Mouse (Mus musculus) stomach, embryonic 15.5 days (tissue): ENCODE data around the gene Eif3d. TPM values are rescaled to one million over a fixed set of nuclear protein-coding genes. Genes with fewer than 3 reads are reported as not detected.
"Not testable (repeated sequence)": the region's sequence is repeated elsewhere in the genome, so short reads cannot be mapped to it uniquely, and the experiment has no call there.

Source experiments
- ATAC-seq: fragments of 200-750 bp; cut with Nextera tagmentation; 2 replicates; pipeline ENCODE4 v1.8.0; 2017; ENCODE audit warnings: low read depth, moderate number of reproducible peaks, moderate TSS enrichment; ENCODE audit not compliant: insufficient read depth, low FRiP score
- H3K27ac ChIP-seq: fragments of 300-500 bp; sonication (generic); 2 replicates; pipeline ENCODE4 v1.5.1; 2015; ENCODE audit warnings: mild to moderate bottlenecking, inconsistent platforms
- H3K27me3 ChIP-seq: fragments of 300-500 bp; sonication (generic); replicated peaks from 2 replicates; pipeline ENCODE4 v1.6.1; 2015; ENCODE audit warnings: inconsistent platforms
- H3K36me3 ChIP-seq: fragments of 300-500 bp; sonication (generic); 2 replicates; pipeline ENCODE4 v1.6.1; 2015; ENCODE audit warnings: inconsistent platforms
- H3K4me1 ChIP-seq: fragments of 300-500 bp; sonication (generic); 2 replicates; pipeline ENCODE4 v1.6.1; 2015; ENCODE audit warnings: inconsistent platforms
- H3K4me2 ChIP-seq: fragments of 300-500 bp; sonication (generic); 2 replicates; pipeline ENCODE4 v1.6.1; 2015; ENCODE audit warnings: mild to moderate bottlenecking, inconsistent platforms
- H3K4me3 ChIP-seq: fragments of 300-500 bp; sonication (generic); replicated peaks from 2 replicates; pipeline ENCODE4 v1.5.1; 2015; ENCODE audit warnings: inconsistent platforms
- H3K9ac ChIP-seq: fragments of 300-500 bp; sonication (generic); 2 replicates; pipeline ENCODE4 v1.6.1; 2015; ENCODE audit warnings: inconsistent platforms
- H3K9me3 ChIP-seq: fragments of 300-500 bp; sonication (generic); 2 replicates; pipeline ENCODE4 v1.6.1; 2016; ENCODE audit warnings: inconsistent platforms
- WGBS: fragments of 180-500 bp; shearing (Covaris S2); methylation state at CpG from one replicate; pipeline ENCODE4 v1.1.7; 2015; 5-methylcytosine and 5-hydroxymethylcytosine counted together
- polyA plus RNA-seq: library from polyadenylated mRNA; unstranded; fragments of >200 nt; fragmentation: Nextera tagmentation; extraction: Ambion mirVana; gene quantifications from 2 replicates; pipeline ENCODE4 v1.2.1, GENCODE M21; 2015

Gene Eif3d
- 193 and 199 TPM in 2 replicates for polyA plus RNA-seq

DNA sequence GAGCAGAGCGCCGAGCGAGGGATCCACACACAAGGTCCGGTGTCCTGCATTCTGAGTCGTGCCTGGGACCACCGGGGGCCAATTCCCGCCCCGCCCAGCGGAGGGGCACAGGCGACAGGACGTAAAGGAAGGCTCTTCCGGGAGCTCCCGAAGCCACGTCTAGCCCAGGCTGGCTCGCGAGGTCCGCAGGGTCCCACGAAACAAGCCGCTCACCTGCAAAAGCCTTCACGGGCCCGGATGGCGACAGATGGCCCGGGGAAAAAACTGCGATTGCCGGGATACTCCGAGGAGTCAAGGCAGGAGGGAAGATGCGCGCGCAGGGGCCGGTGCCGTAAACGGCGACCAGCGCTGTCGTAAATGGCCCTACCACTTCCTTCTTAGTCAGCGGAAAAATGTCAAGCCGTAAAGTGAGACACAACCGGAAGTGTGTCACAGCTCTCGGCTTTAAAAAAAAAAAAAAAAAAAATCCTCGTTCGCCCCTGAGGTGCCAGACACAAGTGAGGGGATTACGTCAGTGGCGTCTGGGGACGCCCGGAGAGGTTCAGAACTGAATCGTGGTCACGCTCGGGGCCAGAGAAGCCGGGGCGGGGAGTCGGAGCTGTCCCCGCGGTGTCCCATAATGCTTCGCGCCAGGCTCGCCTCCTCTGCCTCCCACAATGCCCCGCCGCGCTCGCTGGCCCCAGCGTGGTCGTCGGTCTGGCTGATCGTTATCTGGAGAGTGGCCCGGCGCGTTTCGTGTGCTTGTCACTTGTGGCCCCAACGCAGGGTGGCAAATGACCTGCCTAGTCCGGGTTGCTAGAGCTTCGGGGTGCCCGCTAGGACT lies at the start of gene Eif3d:
TSS of gene Eif3d (minus strand) at position 344 of the 823 bp plus-strand sequence.
- WGBS = under 1% methylated on average over 72 of the region's 72 CpGs
- peaks cover 8% of the 10 kb centered on the region for H3K4me1 ChIP-seq
- ATAC-seq = peak; percentile 77

DNA sequence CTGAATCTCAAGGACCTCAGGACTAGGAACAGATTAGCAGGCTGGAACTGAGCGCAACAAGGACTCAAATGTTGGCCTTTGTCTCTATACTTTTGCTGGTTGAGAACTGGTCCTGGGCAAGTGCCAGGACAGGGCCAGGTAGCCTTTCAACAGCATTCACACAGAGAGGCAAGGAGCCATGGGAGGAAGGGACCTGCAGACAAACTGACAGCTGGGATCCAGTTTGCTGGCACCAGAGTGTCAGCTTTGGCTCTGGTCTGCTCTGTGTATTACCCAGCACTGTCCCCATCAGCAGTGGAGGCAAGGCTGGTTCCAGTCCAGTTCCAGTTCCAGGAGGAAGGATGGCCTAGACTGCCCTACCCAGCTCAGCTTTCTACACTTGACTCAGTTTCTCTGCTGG lies 43.4 kb upstream of the Eif3d start:
- H3K9me3 ChIP-seq = no peaks in the 10 kb centered on the region
- no peaks in the 10 kb centered on the region for H3K27me3 ChIP-seq
- H3K27ac ChIP-seq = no peak overlapping the region
- 92% methylated on average over 1 of the region's 1 CpGs for WGBS
- H3K4me1 ChIP-seq = no peaks in the 10 kb centered on the region
- ATAC-seq = no peak
- no peak overlapping the region for H3K4me2 ChIP-seq
- H3K36me3 ChIP-seq = no peaks in the 10 kb centered on the region
- no peak overlapping the region for H3K4me3 ChIP-seq
- H3K9ac ChIP-seq = no peak overlapping the region

More for the DNA sequence above, at the start of gene Eif3d:
- peak within 1 kb of the TSS; percentile 79 for H3K4me2 ChIP-seq
- peak within 1 kb of the TSS; percentile 93 for H3K9ac ChIP-seq
- H3K4me3 ChIP-seq = peak within 1 kb of the TSS; percentile 77
- H3K9me3 ChIP-seq = no peaks in the 10 kb centered on the region
- H3K27ac ChIP-seq = peak within 1 kb of the TSS; percentile 99
- H3K27me3 ChIP-seq = no peaks in the 10 kb centered on the region
- H3K36me3 ChIP-seq = peaks cover 27% of the 10 kb centered on the region

DNA sequence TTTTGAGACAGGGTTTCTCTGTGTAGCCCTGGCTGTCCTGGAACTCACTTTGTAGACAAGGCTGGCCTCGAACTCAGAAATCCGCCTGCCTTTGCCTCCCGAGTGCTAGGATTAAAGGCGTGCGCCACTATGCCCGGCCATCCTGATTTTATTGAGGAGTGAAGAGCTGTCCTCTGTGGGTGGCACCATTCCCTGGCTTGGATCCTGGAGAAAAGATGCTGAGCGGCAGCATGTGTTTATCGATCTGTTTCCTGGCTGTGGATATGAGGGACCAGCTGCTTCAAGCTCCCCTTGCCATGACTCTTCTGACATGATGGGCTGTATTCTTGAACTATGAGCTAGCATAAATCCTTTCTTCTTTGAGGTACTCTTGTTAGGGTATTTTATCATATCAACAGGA lies 37.6 kb upstream of the Eif3d start:
- H3K4me2 ChIP-seq, H3K27me3 ChIP-seq, H3K4me3 ChIP-seq, ATAC-seq, H3K36me3 ChIP-seq, H3K27ac ChIP-seq, H3K9ac ChIP-seq, H3K4me1 ChIP-seq, H3K9me3 ChIP-seq: not testable (repeated sequence)
- WGBS = 82% methylated on average over 8 of the region's 8 CpGs

DNA sequence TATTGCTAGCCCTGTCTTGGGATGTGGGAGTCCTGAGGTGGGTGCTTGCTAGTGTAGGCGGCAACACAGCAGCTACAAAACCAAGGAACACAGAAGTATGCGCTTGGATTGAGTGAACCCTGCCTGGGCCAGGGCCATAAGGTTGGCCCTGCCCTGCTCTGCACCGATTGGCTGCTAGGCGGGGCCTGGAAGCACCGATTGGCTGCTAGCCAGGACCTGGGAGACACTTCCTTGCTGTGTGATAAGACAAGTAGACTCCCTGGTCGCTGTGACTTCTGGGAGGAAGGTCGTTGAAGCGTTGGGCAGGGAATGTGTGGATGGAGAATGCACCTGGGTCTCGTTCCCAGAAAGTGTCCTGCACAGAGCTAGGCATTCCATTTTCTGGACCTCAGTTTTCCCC lies 33.3 kb upstream of the Eif3d start:
- Histone ChIP-seq H3K9ac (no peak overlapping the region), H3K9me3 (no peaks in the 10 kb centered on the region), H3K27ac (no peak overlapping the region), H3K4me1 (no peaks in the 10 kb centered on the region; the same call in 1 of the 2 replicates), H3K4me3 (no peak overlapping the region), H3K36me3 (no peaks in the 10 kb centered on the region), H3K4me2 (no peak overlapping the region), H3K27me3 (no peaks in the 10 kb centered on the region)
- ATAC-seq = peak; percentile 39; the same call in 1 of the 2 replicates
- WGBS = 36% methylated on average over 9 of the region's 9 CpGs

DNA sequence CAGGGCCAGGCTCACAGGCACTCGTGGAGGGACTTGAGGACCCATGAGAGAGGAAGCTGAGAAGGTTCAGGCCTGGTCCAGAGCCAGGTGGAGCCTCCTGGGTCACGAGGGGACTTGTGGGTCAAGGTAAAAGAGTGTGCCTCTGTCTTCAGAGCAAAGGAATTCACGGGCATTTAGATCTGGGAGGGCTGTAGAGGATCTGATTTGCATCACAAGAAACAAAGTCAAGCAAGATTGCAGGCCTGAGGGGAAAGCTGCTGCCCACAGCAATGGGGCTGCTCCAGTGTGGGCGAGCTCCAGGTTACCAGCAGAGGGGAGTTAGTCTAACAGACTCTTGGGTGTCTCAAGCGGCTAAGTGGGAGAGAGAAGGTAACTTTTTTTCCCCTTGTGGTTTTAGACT lies 30.8 kb upstream of the Eif3d start:
- H3K4me2 ChIP-seq = no peak overlapping the region
- no peak overlapping the region for H3K4me3 ChIP-seq
- no peaks in the 10 kb centered on the region for H3K36me3 ChIP-seq
- WGBS = 22% methylated on average over 5 of the region's 5 CpGs
- H3K9ac ChIP-seq = no peak overlapping the region
- H3K4me1 ChIP-seq = no peaks in the 10 kb centered on the region; the same call in 1 of the 2 replicates
- H3K27ac ChIP-seq = no peak overlapping the region
- ATAC-seq = no peak
- no peaks in the 10 kb centered on the region for H3K27me3 ChIP-seq
- H3K9me3 ChIP-seq = no peaks in the 10 kb centered on the region

DNA sequence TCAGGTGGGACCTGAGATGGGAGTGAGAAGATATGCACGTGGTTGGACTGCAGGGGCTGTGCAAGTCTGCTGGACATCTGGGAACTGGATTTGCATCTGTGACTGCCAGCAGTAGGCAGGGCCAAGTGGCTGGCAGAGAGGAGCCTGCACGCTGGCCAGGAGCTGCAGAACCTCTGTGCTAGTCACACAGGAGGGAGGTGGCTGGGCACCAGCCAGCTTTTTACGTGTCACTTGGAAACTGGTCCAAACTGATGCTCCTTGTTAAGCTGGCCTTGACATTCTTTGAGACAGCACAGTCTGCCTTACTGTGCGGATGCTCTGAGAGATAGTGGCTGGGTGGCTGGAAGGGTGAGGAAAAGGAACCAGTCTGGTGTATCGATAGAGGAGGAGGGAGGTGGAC lies 17.9 kb upstream of the Eif3d start:
- 68% methylated on average over 5 of the region's 5 CpGs for WGBS
- H3K4me3 ChIP-seq = no peak overlapping the region
- ATAC-seq = no peak
- no peaks in the 10 kb centered on the region for H3K27me3 ChIP-seq
- H3K27ac ChIP-seq = no peak overlapping the region
- no peaks in the 10 kb centered on the region for H3K36me3 ChIP-seq
- H3K4me1 ChIP-seq = no peaks in the 10 kb centered on the region
- H3K9ac ChIP-seq = no peak overlapping the region
- no peak overlapping the region for H3K4me2 ChIP-seq
- no peaks in the 10 kb centered on the region for H3K9me3 ChIP-seq

DNA sequence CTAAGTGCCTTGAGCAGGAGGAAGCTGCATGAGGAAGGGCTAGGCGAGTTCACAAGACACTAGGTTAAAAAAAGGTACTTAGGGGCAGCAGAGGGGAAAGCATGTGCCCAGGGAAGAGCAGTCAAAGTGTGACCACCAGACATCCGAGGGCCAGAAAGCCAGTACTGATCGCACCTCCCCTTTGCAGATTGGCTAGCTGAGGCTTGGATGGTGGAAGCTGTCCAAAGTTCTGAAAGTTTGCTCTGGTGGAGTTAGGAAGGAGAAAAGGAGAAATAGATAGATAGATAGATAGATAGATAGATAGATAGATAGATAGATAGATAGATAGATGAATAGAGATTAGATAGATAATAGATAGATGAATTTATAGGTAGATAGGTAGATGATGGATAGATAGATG lies 12.8 kb upstream of the Eif3d start:
- ATAC-seq = no peak
- H3K36me3 ChIP-seq = no peaks in the 10 kb centered on the region
- H3K9ac ChIP-seq = no peak overlapping the region
- no peaks in the 10 kb centered on the region for H3K27me3 ChIP-seq
- no peaks in the 10 kb centered on the region for H3K9me3 ChIP-seq
- no peaks in the 10 kb centered on the region for H3K4me1 ChIP-seq
- no peak overlapping the region for H3K27ac ChIP-seq
- H3K4me3 ChIP-seq = no peak overlapping the region
- WGBS = 16% methylated on average over 3 of the region's 3 CpGs
- no peak overlapping the region for H3K4me2 ChIP-seq

DNA sequence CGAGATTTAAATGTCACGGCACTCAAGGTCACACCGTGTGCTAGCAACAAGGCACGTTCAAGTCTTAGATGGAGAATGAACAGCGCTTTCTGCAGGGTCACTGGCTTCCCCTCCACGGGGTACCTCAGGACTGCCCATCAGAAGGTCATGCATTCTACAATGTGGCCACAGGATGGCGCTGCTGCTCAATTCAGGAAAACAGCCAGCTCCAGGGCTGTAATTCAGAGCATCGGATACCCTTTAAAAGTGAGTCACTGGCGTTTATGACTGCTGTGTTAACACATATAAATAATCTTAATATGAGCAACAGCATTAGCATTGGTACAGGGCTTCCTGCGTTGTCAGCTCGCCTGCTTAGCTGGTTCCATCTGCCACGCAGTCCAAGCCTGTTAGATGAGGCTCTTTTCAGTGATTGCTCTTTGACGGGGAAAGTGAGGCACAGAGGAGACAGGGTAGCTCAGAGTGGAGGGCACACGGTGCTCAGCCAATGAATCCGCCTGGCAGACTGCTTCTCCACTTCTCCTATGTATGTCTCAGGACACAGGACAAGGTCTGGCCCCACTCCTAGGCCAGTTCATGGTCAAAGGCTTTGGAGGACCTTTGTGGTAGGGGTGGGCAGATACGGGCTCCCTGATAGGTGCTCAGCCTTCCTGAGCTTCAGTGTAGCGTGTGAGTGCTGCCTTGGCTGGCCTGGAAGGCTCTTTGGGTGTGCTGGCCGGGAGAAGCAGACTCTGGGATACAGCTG lies 11.8 kb upstream of the Eif3d start:
- no peak overlapping the region for H3K9ac ChIP-seq
- H3K4me3 ChIP-seq = no peak overlapping the region
- no peaks in the 10 kb centered on the region for H3K27me3 ChIP-seq
- H3K4me2 ChIP-seq = no peak overlapping the region
- no peaks in the 10 kb centered on the region for H3K36me3 ChIP-seq
- 28% methylated on average over 18 of the region's 18 CpGs for whole genome bisulfite sequencing
- H3K4me1 ChIP-seq = no peaks in the 10 kb centered on the region
- no peaks in the 10 kb centered on the region for H3K9me3 ChIP-seq
- ATAC-seq = no peak
- H3K27ac ChIP-seq = no peak overlapping the region

DNA sequence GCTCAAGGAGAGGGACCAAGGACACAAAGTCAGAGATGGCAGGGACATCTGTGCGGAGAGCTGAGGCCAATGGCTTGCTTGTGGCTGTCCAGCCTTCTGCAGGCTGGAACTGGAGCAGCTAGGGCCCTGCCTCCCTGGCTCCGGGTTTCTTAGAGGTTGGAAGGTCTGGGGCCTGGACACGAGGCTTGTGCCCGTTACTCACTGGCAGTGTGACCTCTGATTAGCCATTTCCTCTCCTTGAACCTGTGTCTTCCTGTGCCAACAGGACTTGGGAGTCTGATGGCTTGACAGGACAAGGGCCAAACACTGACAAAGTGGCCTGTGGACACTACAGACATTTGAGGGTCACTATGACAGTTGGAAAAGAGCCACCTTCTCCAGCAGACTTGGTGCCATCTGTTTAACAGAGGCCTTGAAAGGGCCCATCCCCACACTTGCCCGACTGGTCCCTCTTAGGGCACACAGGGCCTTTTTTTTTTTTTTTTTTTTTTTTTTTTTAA lies 10.6 kb upstream of the Eif3d start:
- Histone ChIP-seq H3K9me3 (no peaks in the 10 kb centered on the region), H3K4me2 (no peak overlapping the region), H3K36me3 (no peaks in the 10 kb centered on the region), H3K27me3 (no peaks in the 10 kb centered on the region), H3K4me3 (no peak overlapping the region), H3K27ac (no peak overlapping the region), H3K4me1 (no peaks in the 10 kb centered on the region), H3K9ac (no peak overlapping the region)
- 71% methylated on average over 5 of the region's 5 CpGs for WGBS
- no peak for ATAC-seq

DNA sequence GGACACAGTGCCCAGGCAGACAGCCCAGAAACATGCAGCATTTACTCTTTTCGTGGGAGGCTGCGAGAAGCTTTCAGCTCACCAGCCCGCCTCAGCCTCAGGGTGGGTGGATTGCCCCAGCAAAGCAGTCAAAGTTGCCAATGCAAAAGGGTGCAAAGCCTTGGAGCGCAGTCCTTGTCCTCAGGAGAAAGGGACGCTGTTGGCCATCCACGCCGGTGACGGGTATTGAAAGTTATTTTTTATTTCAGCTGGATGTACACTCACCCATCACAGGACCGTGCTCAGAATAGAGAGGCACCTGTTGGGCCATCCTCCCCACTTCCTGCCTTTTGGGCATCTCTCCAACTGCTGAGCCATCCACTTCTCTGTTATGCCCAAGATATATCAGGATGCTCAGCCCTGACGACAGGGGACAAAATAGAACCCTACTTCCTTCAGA lies 8.8 kb upstream of the Eif3d start:
- H3K4me1 ChIP-seq = no peaks in the 10 kb centered on the region
- no peak overlapping the region for H3K4me2 ChIP-seq
- no peaks in the 10 kb centered on the region for H3K36me3 ChIP-seq
- no peak for ATAC-seq
- H3K9ac ChIP-seq = no peak overlapping the region
- 82% methylated on average over 10 of the region's 10 CpGs for WGBS
- no peak overlapping the region for H3K27ac ChIP-seq
- no peaks in the 10 kb centered on the region for H3K9me3 ChIP-seq
- no peak overlapping the region for H3K4me3 ChIP-seq
- no peaks in the 10 kb centered on the region for H3K27me3 ChIP-seq

DNA sequence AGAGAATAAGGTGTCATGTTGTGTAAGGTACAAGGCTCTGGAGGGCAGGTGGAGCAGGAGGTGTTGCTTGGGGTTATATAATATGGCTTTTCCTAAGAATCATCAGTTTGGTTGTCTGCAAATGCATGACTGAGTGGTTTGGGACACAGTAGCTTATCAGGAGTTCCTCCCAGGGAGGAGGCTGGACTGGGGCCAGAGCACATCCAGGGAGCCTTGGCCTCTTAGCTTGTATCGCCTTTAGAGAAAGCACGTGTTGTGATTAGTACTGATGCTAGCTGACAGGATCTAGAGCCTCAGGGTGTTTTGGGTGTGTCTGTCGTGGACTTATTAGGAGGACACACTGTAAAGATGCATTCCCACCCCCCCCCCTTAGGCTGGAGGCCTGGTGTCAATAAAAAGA lies 7.0 kb upstream of the Eif3d start:
- H3K27ac ChIP-seq = no peak overlapping the region
- no peak overlapping the region for H3K4me2 ChIP-seq
- WGBS = 57% methylated on average over 3 of the region's 3 CpGs

More for the DNA sequence above, 7.0 kb upstream of the Eif3d start:
- no peaks in the 10 kb centered on the region for H3K36me3 ChIP-seq
- no peaks in the 10 kb centered on the region for H3K9me3 ChIP-seq
- H3K4me1 ChIP-seq = no peaks in the 10 kb centered on the region
- H3K4me3 ChIP-seq = no peak overlapping the region
- no peak for ATAC-seq
- no peak overlapping the region for H3K9ac ChIP-seq
- no peaks in the 10 kb centered on the region for H3K27me3 ChIP-seq
